Mouse (Mus musculus) MEL (cell line): Measurements from ENCODE around the gene Vpreb1.

Source experiments
- CHD1 ChIP-seq: IDR thresholded peaks from 2 replicates; pipeline ENCODE4 v1.6.1; 2012; ENCODE audit warnings: low read depth, mild to moderate bottlenecking, inconsistent platforms, low read length, improper control_type of control experiment
- CTCF ChIP-seq, 3 experiments: IDR thresholded peaks in 2 of 3; conservative IDR thresholded peaks in 1 of 3; 2 replicates each; pipeline ENCODE4 v1.5.1; 2011 to 2012; ENCODE audit warnings: low read length in 3 of 3, low read depth in 2 of 3, mild to moderate bottlenecking in 2 of 3, improper control_type of control experiment in 1 of 3, inconsistent platforms in 1 of 3, mixed read lengths in 1 of 3, moderate library complexity in 1 of 3; ENCODE audit not compliant: control insufficient read depth in 1 of 3, insufficient read depth in 1 of 3, poor library complexity in 1 of 3, severe bottlenecking in 1 of 3
- ELF1 ChIP-seq: IDR thresholded peaks from 2 replicates; pipeline ENCODE4 v1.6.1; 2014; ENCODE audit warnings: low read depth, mild to moderate bottlenecking, inconsistent platforms, low read length, improper control_type of control experiment, moderate library complexity
- EP300 ChIP-seq, 2 experiments: IDR thresholded peaks; 2 replicates each; pipeline ENCODE4 v1.6.1; 2011; ENCODE audit warnings: improper control_type of control experiment in 2 of 2, low read length in 2 of 2, low read depth in 1 of 2, mild to moderate bottlenecking in 1 of 2
- ETS1 ChIP-seq: IDR thresholded peaks from 2 replicates; pipeline ENCODE4 v1.6.1; 2012; ENCODE audit warnings: low read depth, mild to moderate bottlenecking, inconsistent platforms, low read length, improper control_type of control experiment, moderate library complexity
- MAFK ChIP-seq: IDR thresholded peaks from 2 replicates; pipeline ENCODE4 v1.6.1; 2011; ENCODE audit warnings: low read depth, mild to moderate bottlenecking, low read length, improper control_type of control experiment, borderline replicate concordance
- POLR2A ChIP-seq, 2 experiments: IDR thresholded peaks; 2 replicates each; pipeline ENCODE4 v1.6.1; 2011 to 2012; ENCODE audit warnings: low read length in 2 of 2, mild to moderate bottlenecking in 2 of 2, control low read depth in 1 of 2, improper control_type of control experiment in 1 of 2, low read depth in 1 of 2, moderate library complexity in 1 of 2; ENCODE audit not compliant: control insufficient read depth in 1 of 2, insufficient read depth in 1 of 2, poor library complexity in 1 of 2
- RCOR1 ChIP-seq: IDR thresholded peaks from 2 replicates; pipeline ENCODE4 v1.6.1; 2012; ENCODE audit warnings: low read depth, mild to moderate bottlenecking, inconsistent platforms, low read length, improper control_type of control experiment
- TCF12 ChIP-seq: IDR thresholded peaks from 2 replicates; pipeline ENCODE4 v1.6.1; 2014; ENCODE audit warnings: low read depth, mild to moderate bottlenecking, inconsistent platforms, low read length, improper control_type of control experiment, moderate library complexity
- USF2 ChIP-seq, 2 experiments: IDR thresholded peaks; 2 replicates each; pipeline ENCODE4 v1.6.1; 2011 to 2012; ENCODE audit warnings: improper control_type of control experiment in 2 of 2, low read length in 2 of 2, borderline replicate concordance in 1 of 2, inconsistent platforms in 1 of 2, low read depth in 1 of 2, mild to moderate bottlenecking in 1 of 2; ENCODE audit not compliant: insufficient read depth in 1 of 2
- ZC3H11A ChIP-seq: IDR thresholded peaks from 2 replicates; pipeline ENCODE4 v1.6.1; 2012; ENCODE audit warnings: low read depth, mild to moderate bottlenecking, inconsistent platforms, low read length, improper control_type of control experiment
- ZMIZ1 ChIP-seq: IDR thresholded peaks from 2 replicates; pipeline ENCODE4 v1.6.1; 2012; ENCODE audit warnings: low read depth, mild to moderate bottlenecking, inconsistent platforms, low read length, improper control_type of control experiment, moderate library complexity

GRCm38 (mm10) chr16:16902329-16902728 is 31.7 kb upstream of the Vpreb1 start:
- TF ChIP-seq ETS1 = no peak
- no peak for TF ChIP-seq ZC3H11A
- no peak for TF ChIP-seq CTCF (IDR thresholded peaks at IDR 0.05 in 2 of 3, conservative IDR thresholded peaks at IDR 0.05 in 1 of 3; ENCODE audit: control insufficient read depth in 1 of 3, insufficient read depth in 1 of 3, low read depth in 2 of 3, low read length in 3 of 3, poor library complexity in 1 of 3, severe bottlenecking in 1 of 3)
- no peak for TF ChIP-seq EP300 (IDR thresholded peaks at IDR 0.05; ENCODE audit: low read depth in 1 of 2, low read length in 2 of 2)
- TF ChIP-seq CHD1 = no peak
- TF ChIP-seq POLR2A (IDR thresholded peaks at IDR 0.05; ENCODE audit: control insufficient read depth in 1 of 2, insufficient read depth in 1 of 2, low read depth in 1 of 2, low read length in 2 of 2, poor library complexity in 1 of 2) = no peak
- TF ChIP-seq TCF12 = no peak
- TF ChIP-seq RCOR1 = no peak
- no peak for TF ChIP-seq ELF1
- no peak for TF ChIP-seq ZMIZ1
- no peak for TF ChIP-seq MAFK
- TF ChIP-seq USF2 (IDR thresholded peaks at IDR 0.05; ENCODE audit: borderline replicate concordance in 1 of 2, insufficient read depth in 1 of 2, low read depth in 1 of 2, low read length in 2 of 2) = no peak
